Mouse (Mus musculus) liver, embryonic 13.5 days (tissue): ENCODE results near the gene Rapgef2. TPM values are rescaled to one million over a fixed set of nuclear protein-coding genes. Genes with fewer than 3 reads are reported as not detected.

Source experiments
- ATAC-seq: fragments of 200-750 bp; cut with Nextera tagmentation; 2 replicates; pipeline ENCODE4 v1.8.0; 2017; ENCODE audit warnings: low read depth, mild to moderate bottlenecking, moderate number of reproducible peaks, moderate library complexity
- DNase-seq: peaks from one replicate; pipeline ENCODE4 v3.0.0; 2022
- H3K27ac ChIP-seq: fragments of 300-500 bp; sonication (generic); 2 replicates; pipeline ENCODE4 v1.5.1; 2015; ENCODE audit warnings: moderate library complexity, mild to moderate bottlenecking, inconsistent platforms
- H3K27me3 ChIP-seq: fragments of 300-500 bp; sonication (generic); 2 replicates; pipeline ENCODE4 v1.6.1; 2015; ENCODE audit warnings: mild to moderate bottlenecking, inconsistent platforms
- H3K36me3 ChIP-seq: fragments of 300-500 bp; sonication (generic); 2 replicates; pipeline ENCODE4 v1.6.1; 2015; ENCODE audit warnings: mild to moderate bottlenecking, inconsistent platforms
- H3K4me1 ChIP-seq: fragments of 300-500 bp; sonication (generic); replicated peaks from 2 replicates; pipeline ENCODE4 v1.6.1; 2015; ENCODE audit warnings: inconsistent platforms
- H3K4me2 ChIP-seq: fragments of 300-500 bp; sonication (generic); 2 replicates; pipeline ENCODE4 v1.6.1; 2015; ENCODE audit warnings: inconsistent platforms, mild to moderate bottlenecking, moderate library complexity
- H3K4me3 ChIP-seq: fragments of 300-500 bp; sonication (generic); replicated peaks from 2 replicates; pipeline ENCODE4 v1.5.1; 2015; ENCODE audit warnings: mild to moderate bottlenecking, inconsistent platforms
- H3K9ac ChIP-seq: fragments of 300-500 bp; sonication (generic); 2 replicates; pipeline ENCODE4 v1.6.1; 2015; ENCODE audit warnings: mild to moderate bottlenecking, inconsistent platforms
- H3K9me3 ChIP-seq: fragments of 300-500 bp; sonication (generic); replicated peaks from 2 replicates; pipeline ENCODE4 v1.6.1; 2016; ENCODE audit warnings: inconsistent platforms
- WGBS: fragments of 180-500 bp; shearing (Covaris S2); methylation state at CpG from one replicate; pipeline ENCODE4 v1.1.7; 2015; ENCODE audit not compliant: insufficient replicate concordance; 5-methylcytosine and 5-hydroxymethylcytosine counted together
- polyA plus RNA-seq: library from polyadenylated mRNA; unstranded; fragments of >200 nt; fragmentation: Nextera tagmentation; extraction: Ambion mirVana; gene quantifications from 2 replicates; pipeline ENCODE4 v1.2.1, GENCODE M21; 2015

The Rapgef2 gene
- polyA plus RNA-seq, 1 experiment from 2014 or later, result 0.90 TPM

DNA sequence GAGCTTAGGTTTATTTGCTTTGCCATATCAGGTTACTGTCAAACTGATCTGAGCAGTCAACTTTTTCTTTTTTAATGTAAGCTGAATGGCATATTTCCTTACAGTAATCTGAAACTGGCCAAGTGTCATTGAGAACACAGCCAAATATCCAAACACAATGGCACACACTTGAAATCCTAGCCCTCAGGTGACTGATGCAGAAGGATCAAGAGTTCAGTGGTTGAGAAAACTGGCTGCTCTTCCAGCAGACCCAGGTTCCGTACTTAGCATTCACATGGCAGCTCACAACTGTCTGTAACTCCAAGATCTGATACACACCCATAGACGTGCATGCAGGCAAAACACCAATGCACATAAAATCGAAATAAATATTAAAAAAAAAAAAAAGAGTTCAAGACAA, 243.3 kb downstream of the Rapgef2 start:
- H3K27ac ChIP-seq, result no peak overlapping the region
- H3K4me3 ChIP-seq, result no peak overlapping the region
- H3K36me3 ChIP-seq, result no peaks in the 10 kb centered on the region
- H3K27me3 ChIP-seq, result no peaks in the 10 kb centered on the region
- H3K4me2 ChIP-seq, result no peak overlapping the region
- H3K4me1 ChIP-seq, result no peaks in the 10 kb centered on the region
- no peak overlapping the region for H3K9ac ChIP-seq
- 63% methylated on average over 3 of the region's 3 CpGs for WGBS
- DNase-seq (no peak), ATAC-seq (no peak)
- no peaks in the 10 kb centered on the region for H3K9me3 ChIP-seq

DNA sequence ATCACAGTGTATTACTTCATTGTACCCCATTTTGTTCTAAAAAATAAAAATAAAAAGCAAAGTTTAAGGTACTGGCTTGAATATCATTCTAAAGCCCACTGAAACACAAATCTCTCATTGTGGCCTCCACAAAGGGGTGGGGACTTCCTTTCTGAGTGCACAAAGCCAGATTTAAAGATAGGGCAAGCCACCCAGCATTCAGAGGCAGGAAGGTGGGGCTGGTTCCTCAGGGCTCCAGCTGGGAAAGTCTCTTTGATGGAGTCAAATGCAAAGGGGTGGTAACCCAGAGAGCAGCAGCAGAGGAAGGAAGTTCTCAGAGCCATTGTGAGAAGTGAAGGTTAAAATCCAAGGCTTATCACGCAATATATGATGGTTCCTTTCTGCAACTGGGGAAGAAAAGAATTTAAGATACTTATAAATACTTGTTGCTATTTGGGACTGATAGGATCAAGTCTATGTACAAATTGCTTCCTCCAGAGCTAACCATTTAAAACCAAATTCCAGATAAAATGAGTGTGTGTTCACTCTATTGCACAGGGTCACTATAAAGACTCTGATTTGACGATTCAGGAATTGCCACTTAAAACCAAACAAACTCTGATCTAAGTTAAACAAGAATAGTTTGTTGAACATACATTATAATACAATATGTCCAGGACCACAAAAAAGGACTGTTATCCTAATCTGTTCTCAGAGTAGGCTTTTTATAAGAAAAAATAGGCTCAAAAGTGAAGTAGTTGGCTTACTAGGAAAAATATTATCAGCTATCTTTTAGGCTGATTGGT, 246.5 kb downstream of the Rapgef2 start:
- Histone ChIP-seq H3K27ac (no peak overlapping the region), H3K4me2 (no peak overlapping the region), H3K4me3 (no peak overlapping the region), H3K4me1 (no peaks in the 10 kb centered on the region), H3K27me3 (no peaks in the 10 kb centered on the region), H3K9ac (no peak overlapping the region), H3K9me3 (no peaks in the 10 kb centered on the region), H3K36me3 (no peaks in the 10 kb centered on the region)
- WGBS, result 18% methylated on average over 2 of the region's 2 CpGs
- ATAC-seq (no peak), DNase-seq (no peak)

DNA sequence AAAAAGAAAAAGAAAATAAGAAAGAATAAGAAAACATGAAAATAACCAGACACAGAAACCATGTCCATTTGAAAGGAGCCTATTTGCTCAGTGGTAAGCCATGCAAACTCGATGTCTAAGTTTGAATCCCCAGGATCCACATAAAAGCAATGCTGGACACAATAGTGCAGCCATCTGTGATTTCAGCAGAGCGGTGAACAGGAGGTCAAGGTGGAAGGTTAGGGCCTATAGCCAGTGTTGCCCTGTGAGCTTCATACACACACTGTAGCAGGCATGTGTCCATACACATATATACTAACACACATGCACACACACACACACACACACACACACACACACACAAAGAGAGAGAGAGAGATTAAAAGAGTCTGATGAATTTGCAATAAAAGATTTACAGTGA, 247.3 kb downstream of the Rapgef2 start:
- no peaks in the 10 kb centered on the region for H3K9me3 ChIP-seq
- no peak overlapping the region for H3K27ac ChIP-seq
- DNase-seq (no peak), ATAC-seq (no peak)
- no peak overlapping the region for H3K9ac ChIP-seq
- H3K4me3 ChIP-seq, result no peak overlapping the region
- H3K27me3 ChIP-seq, result no peaks in the 10 kb centered on the region
- no peak overlapping the region for H3K4me2 ChIP-seq
- H3K4me1 ChIP-seq, result no peaks in the 10 kb centered on the region
- no peaks in the 10 kb centered on the region for H3K36me3 ChIP-seq
- WGBS, result 65% methylated on average over 2 of the region's 2 CpGs

DNA sequence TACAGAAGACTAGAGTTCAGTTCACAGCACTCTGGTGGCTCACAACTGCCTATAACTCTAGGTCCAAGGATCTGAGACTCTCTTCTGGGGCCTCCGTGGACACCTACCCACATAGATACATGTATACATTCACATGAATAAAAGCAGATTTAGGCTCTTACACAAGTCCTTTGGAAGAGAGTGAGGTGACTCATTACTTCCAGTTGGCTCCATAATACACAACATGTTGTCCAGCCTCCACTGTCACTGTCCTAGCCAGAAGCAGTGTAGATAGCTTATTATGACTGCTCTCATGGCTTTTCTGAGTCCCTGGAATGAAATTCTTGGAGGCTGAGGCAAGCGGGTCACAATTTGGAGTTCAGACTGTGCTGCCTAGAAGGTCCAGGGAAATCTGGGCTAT, 251.9 kb downstream of the Rapgef2 start:
- Histone ChIP-seq H3K27me3 (no peaks in the 10 kb centered on the region), H3K4me2 (no peak overlapping the region), H3K9me3 (peaks cover 4% of the 10 kb centered on the region; the same call in 1 of the 2 replicates), H3K9ac (no peak overlapping the region), H3K4me3 (no peak overlapping the region), H3K4me1 (no peaks in the 10 kb centered on the region), H3K27ac (no peak overlapping the region), H3K36me3 (no peaks in the 10 kb centered on the region)
- ATAC-seq (no peak), DNase-seq (no peak)
- 67% methylated on average over 2 of the region's 2 CpGs for WGBS

DNA sequence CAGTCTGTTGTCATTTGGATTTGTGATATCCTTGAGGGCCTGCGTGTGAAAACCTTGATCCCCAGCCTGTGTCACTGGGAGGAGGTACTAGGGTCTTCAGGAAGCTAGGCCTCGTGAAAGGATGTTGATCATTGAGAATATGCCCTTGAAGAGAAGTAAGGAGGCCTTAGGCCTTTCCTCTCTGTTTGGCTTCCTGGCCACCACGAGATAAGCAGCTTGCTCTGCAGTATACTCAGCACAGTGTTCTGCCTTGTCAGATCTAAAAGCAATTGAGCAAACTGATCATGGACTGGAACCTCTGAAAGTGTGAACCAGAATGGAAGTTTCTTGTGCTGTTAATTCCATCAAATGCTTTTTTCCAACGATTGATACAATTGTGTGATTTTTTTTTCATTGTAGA, 255.5 kb downstream of the Rapgef2 start:
- no peaks in the 10 kb centered on the region for H3K27me3 ChIP-seq
- ATAC-seq, result no peak
- H3K4me1 ChIP-seq, result peaks cover 19% of the 10 kb centered on the region
- H3K9me3 ChIP-seq, result peaks cover 4% of the 10 kb centered on the region; the same call in 1 of the 2 replicates
- H3K36me3 ChIP-seq, result no peaks in the 10 kb centered on the region
- 46% methylated on average over 4 of the region's 4 CpGs for WGBS
- H3K9ac ChIP-seq, result no peak overlapping the region
- no peak overlapping the region for H3K4me3 ChIP-seq
- H3K27ac ChIP-seq, result no peak overlapping the region
- no peak for DNase-seq
- H3K4me2 ChIP-seq, result no peak overlapping the region

DNA sequence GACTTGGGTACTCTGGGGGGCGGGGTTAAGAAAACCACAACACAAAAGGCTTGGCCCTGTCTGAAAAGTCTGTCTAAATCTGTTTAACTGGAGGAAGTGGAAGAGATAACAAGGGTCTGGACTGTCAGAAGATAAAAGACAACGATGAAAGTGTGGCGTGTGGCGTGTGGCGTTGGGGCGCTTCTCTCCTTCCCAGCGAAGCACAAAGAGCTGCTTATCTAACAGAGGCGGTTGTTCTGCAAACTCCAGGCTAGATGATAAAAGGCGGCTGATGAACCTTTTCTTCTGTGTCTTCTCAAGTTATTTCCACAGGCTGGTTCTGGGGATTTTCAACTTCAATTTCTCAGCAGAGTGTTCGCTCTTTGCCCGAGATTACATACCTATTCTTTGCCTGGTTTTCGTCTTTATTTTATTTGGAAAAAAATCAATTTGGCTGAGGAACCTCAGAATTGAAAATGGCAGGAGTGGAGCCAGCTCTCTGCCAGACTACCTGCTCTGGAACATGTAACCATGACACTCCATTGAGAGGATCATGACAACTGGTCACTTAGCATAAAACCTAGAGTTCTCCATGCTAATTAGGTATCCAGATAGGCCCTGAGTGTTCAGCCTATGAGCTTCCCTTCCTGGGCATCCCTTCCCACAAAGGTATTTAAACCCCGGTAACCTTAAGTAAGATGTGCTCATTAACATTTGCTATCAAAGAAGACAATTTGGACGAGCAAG, 258.0 kb downstream of the Rapgef2 start:
- Histone ChIP-seq H3K9me3 (peaks cover 4% of the 10 kb centered on the region; the same call in 1 of the 2 replicates), H3K4me1 (peaks cover 19% of the 10 kb centered on the region), H3K4me3 (no peak overlapping the region), H3K27me3 (no peaks in the 10 kb centered on the region), H3K27ac (no peak overlapping the region), H3K9ac (no peak overlapping the region), H3K4me2 (0 out of 2 replicates have a peak overlapping the region, but pooled peaks have one; percentile 17), H3K36me3 (no peaks in the 10 kb centered on the region)
- DNase-seq (peak; percentile 25), ATAC-seq (peak; percentile 88)
- 10% methylated on average over 14 of the region's 14 CpGs for WGBS

DNA sequence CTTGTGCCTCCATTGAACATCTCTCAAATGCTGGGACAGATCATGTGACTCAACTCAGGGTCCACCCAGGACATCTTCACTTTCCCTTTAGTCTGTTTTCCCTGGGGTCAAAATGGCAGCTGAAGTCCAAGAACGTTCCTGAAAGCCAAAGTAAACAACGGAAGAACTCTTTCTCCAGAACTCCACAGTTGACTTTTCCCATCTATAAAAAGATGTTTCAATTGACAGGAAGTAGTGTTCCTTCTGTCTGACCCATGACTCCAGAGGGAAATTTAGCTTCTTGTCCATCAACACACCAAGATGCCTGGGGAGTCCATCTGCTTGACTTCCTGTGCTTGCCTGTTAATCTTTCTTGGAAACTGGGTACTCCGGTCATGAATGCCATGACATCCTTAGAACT, 260.3 kb downstream of the Rapgef2 start:
- H3K27ac ChIP-seq, result no peak overlapping the region
- peaks cover 19% of the 10 kb centered on the region for H3K4me1 ChIP-seq
- H3K9me3 ChIP-seq, result no peaks in the 10 kb centered on the region
- H3K27me3 ChIP-seq, result no peaks in the 10 kb centered on the region
- no peak overlapping the region for H3K4me3 ChIP-seq
- ATAC-seq, result no peak
- no peak for DNase-seq
- H3K36me3 ChIP-seq, result no peaks in the 10 kb centered on the region
- H3K9ac ChIP-seq, result no peak overlapping the region
- 78% methylated on average over 3 of the region's 3 CpGs for WGBS
- no peak overlapping the region for H3K4me2 ChIP-seq

DNA sequence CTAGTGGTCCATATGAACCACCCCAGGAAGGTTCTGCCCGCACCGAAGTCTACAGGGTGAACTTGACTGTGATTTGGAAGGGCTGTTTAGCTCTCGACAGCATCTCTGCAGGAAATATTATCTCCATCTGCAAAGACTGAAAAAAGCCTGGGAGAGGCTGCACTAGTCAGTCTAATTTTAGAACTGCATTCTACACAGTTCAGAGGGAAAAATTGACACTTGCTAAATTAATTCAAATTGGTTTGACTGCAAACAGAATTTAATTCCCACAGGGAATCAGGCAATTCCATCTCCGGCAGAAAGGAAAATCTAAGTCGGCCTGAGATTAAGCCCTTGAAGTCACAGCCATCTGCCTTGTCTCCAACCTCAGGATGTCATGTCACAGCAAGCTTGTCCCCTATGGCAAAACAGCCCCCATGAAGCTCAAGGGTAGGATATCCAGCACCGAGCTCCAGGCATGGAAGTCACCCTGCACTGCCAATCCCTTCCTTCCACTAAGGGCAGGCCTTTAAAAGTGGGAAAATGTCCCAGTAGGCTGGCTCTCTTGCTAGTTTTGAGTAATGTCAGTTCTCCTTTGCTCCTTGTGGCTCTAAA, 262.5 kb downstream of the Rapgef2 start:
- no peaks in the 10 kb centered on the region for H3K27me3 ChIP-seq
- H3K4me1 ChIP-seq, result peaks cover 16% of the 10 kb centered on the region
- no peak overlapping the region for H3K9ac ChIP-seq
- no peak for DNase-seq
- no peak overlapping the region for H3K4me2 ChIP-seq
- ATAC-seq, result no peak
- no peak overlapping the region for H3K27ac ChIP-seq
- H3K9me3 ChIP-seq, result no peaks in the 10 kb centered on the region
- no peaks in the 10 kb centered on the region for H3K36me3 ChIP-seq
- WGBS, result 61% methylated on average over 6 of the region's 6 CpGs
- H3K4me3 ChIP-seq, result no peak overlapping the region

DNA sequence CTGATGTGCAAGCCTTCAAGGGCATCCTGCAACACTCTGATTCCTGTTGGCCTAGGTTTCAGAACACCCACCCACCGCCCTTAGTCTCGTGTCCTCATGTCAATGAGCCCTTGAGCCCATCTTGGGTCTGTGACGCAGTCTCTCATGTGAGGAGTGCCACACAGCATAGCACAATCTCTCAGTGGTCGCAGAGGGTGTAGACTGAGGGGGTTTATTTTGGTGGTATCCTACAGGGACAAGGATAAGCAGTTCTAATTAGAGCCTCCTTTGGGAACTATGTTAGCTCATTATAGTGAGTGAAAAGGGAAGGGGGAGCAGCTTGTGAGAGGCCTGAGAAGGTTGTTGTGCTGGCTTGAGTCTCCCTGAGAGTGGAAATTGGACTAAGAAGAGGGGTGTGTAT, 263.6 kb downstream of the Rapgef2 start:
- H3K27me3 ChIP-seq, result no peaks in the 10 kb centered on the region
- H3K4me1 ChIP-seq, result peaks cover 5% of the 10 kb centered on the region
- no peak overlapping the region for H3K9ac ChIP-seq
- no peaks in the 10 kb centered on the region for H3K9me3 ChIP-seq
- H3K4me2 ChIP-seq, result no peak overlapping the region
- 73% methylated on average over 4 of the region's 4 CpGs for WGBS
- no peaks in the 10 kb centered on the region for H3K36me3 ChIP-seq
- ATAC-seq, result no peak
- DNase-seq, result no peak
- no peak overlapping the region for H3K4me3 ChIP-seq
- H3K27ac ChIP-seq, result no peak overlapping the region

DNA sequence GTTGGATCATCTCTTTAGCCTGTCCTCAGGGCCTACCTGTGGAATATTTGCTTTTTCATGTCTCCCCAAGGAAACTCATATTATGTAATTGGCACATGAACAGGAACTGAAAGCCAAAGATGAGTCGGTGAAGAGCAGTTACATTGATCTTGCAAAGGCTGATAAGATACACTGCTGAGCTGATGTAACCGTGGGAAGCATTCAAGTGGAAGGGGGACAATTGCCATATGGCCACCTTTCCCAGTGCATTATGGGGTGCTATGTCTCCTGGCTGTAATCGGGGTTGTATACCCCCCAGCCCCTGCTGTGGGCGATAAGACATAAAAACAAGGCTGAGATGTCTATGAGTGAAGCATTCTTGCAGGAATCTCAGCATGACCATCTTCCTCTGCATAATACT, 268.9 kb downstream of the Rapgef2 start:
- Histone ChIP-seq H3K4me3 (no peak overlapping the region), H3K4me2 (no peak overlapping the region), H3K27me3 (no peaks in the 10 kb centered on the region), H3K36me3 (no peaks in the 10 kb centered on the region), H3K27ac (no peak overlapping the region), H3K4me1 (no peaks in the 10 kb centered on the region), H3K9ac (no peak overlapping the region), H3K9me3 (no peaks in the 10 kb centered on the region)
- WGBS, result 50% methylated on average over 4 of the region's 4 CpGs
- ATAC-seq, result no peak
- DNase-seq, result no peak

DNA sequence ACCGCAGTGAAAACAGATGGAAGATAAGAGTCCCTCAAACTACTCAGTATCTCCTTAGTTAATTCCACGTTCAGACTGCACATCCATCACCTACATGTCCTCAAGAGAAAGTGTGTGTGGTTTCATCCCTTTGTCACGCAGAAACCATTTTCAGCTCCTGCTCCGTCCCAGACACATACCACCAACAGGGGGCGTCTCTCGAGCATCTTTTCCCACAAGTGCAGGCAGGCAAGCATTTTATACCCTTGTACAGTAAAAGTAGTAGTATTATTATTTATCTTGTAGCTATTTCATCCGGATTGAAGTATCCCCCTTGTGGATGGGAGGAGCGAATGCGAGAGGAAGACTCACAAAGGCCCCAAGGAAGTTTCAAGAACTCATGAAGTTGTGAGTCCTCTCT, 269.5 kb downstream of the Rapgef2 start:
- DNase-seq (no peak), ATAC-seq (no peak)
- no peaks in the 10 kb centered on the region for H3K27me3 ChIP-seq
- no peaks in the 10 kb centered on the region for H3K9me3 ChIP-seq
- H3K9ac ChIP-seq, result no peak overlapping the region
- no peaks in the 10 kb centered on the region for H3K4me1 ChIP-seq
- WGBS, result 75% methylated on average over 9 of the region's 9 CpGs
- no peaks in the 10 kb centered on the region for H3K36me3 ChIP-seq
- H3K4me3 ChIP-seq, result no peak overlapping the region
- no peak overlapping the region for H3K4me2 ChIP-seq
- H3K27ac ChIP-seq, result no peak overlapping the region
